ENCODE assay signal across 22 mouse cellular contexts in the genomic region with DNA sequence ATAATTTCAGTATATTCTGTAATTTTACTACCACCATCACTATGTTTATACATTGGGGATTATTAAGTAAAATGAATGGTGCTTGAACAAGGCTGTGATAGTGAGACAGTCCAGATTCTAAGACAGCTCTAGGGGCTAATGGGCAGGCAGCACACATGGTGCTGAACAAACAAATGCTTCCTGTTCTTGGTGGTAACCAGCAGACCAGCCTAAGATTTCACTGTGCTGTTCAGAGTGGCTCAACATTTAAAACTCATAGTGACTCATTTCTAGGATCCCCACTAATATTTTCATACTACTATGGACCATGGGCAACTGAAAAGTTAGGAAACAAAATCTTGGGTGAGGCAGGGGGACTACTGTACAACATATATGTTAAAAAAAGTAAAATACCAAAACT. TPM values are rescaled to one million over a fixed set of nuclear protein-coding genes. Genes with fewer than 3 reads are reported as not detected.
A peak's percentile ranks its signal among the peaks of the same experiment; 100 is the strongest.
DNase-seq lines count a peak whose midpoint lies in the region; ATAC-seq and TF ChIP-seq lines count a peak whose summit lies in the region.
"Had no signal": no experiment of that assay in that cellular context is flagged by ENCODE, and none has a peak within 500 bp of the region (broad histone marks: within the 10 kb centered on the region; RNA-seq: fewer than 3 reads in every experiment).

No protein-coding gene starts in this region.

- peaks cover 38% of the 10 kb centered on the region for H3K27me3 ChIP-seq in G1E (ENCODE audit: insufficient read depth, low read length)
- H3K27me3 ChIP-seq: CH12.LX; embryonic facial prominence, embryonic 12.5 days; forebrain, embryonic 13.5 days; forebrain, embryonic 15.5 days; Patski had no signal

- ATAC-seq in G1E (ENCODE audit: extremely low read depth, insufficient number of reproducible peaks, low FRiP score, poor library complexity, severe bottlenecking) = peak; percentile 28; the same call in 1 of the 2 replicates
- ATAC-seq: forebrain, embryonic 13.5 days; forebrain, embryonic 15.5 days; forebrain, postnatal 0 days; Patski had no signal

- H3K4me3 ChIP-seq in G1E (ENCODE audit: low read depth, low read length) = no peak overlapping the region
- H3K4me3 ChIP-seq: embryonic facial prominence, embryonic 10.5 days; embryonic facial prominence, embryonic 12.5 days; forebrain, embryonic 13.5 days; forebrain, embryonic 15.5 days had no signal

- no peaks in the 10 kb centered on the region for H3K36me3 ChIP-seq in G1E (replicated peaks)
- H3K36me3 ChIP-seq: embryonic facial prominence, embryonic 10.5 days; embryonic facial prominence, embryonic 12.5 days; forebrain, embryonic 15.5 days had no signal

- no peak for TF ChIP-seq CTCF in G1E (IDR thresholded peaks at IDR 0.05; ENCODE audit: low read depth, low read length)

- no peaks in the 10 kb centered on the region for H3K9me3 ChIP-seq in G1E (replicated peaks)
- H3K9me3 ChIP-seq: embryonic facial prominence, embryonic 10.5 days; embryonic facial prominence, embryonic 12.5 days; forebrain, embryonic 13.5 days; forebrain, embryonic 15.5 days had no signal

- peaks cover 19% of the 10 kb centered on the region for H3K4me1 ChIP-seq in G1E (ENCODE audit: insufficient read depth, low read depth, low read length)
- H3K4me1 ChIP-seq: embryonic facial prominence, embryonic 10.5 days; embryonic facial prominence, embryonic 12.5 days; forebrain, embryonic 13.5 days; forebrain, embryonic 15.5 days had no signal

- DNase-seq in heart, adult 11 months = peak; percentile 61
- no peak for DNase-seq in heart, postnatal 36 days
- DNase-seq in 3T3-L1 (ENCODE audit: low read depth, low spot score) (peak; percentile 36), G1E (ENCODE audit: low spot score) (no peak)
- DNase-seq in heart, postnatal 10 days = no peak
- no peak for DNase-seq in spleen, postnatal 4 days (ENCODE audit: low spot score in 2 of 2)
- DNase-seq: adrenal gland, adult 8-10 months; adrenal gland, postnatal 14 days; adrenal gland, postnatal 36 days; B cell, adult 2 months; cerebellum, adult 11-12 months; cerebellum, adult 2 months; cerebellum, adult 9-10 months; cerebellum, postnatal 10 days; cerebellum, postnatal 25 days; forebrain, postnatal 0 days had no signal

- intact Hi-C loops in heart, postnatal 36 days (cut with DNase I) = no loop called here
- intact Hi-C loops in heart, postnatal 10 days (cut with DNase I) = no loop called here

RNA-seq across cellular contexts. Expression of a gene that starts 10.1 kb away (rescaled TPM):
- total RNA-seq in heart, postnatal 36 days (2021) = 10 to 100 TPM; 31.7 to 58.7 TPM
- total RNA-seq in G1E (2014; fragmentation: Nextera tagmentation) (47.0 and 58.9 TPM in 2 replicates), G1E (2017) (31.4 and 36.9 TPM in 2 replicates)
- polyA plus RNA-seq in G1E (2012) = 2.8 and 4.4 TPM in 2 replicates
- 10 to 100 TPM; 57.8 to 70.4 TPM for total RNA-seq in heart, postnatal 10 days (2021)

RNA-seq across cellular contexts. Expression of a gene that starts 59.8 kb away (rescaled TPM):
- 10 to 100 TPM; 42.1 to 51.2 TPM for total RNA-seq in heart, postnatal 36 days (2021)
- total RNA-seq in G1E (2014; fragmentation: Nextera tagmentation) (29.9 and 35.1 TPM in 2 replicates), G1E (2017) (24.3 and 27.5 TPM in 2 replicates)
- 1.8 and 1.9 TPM in 2 replicates for polyA plus RNA-seq in G1E (2012)
- total RNA-seq in heart, postnatal 10 days (2021) = 10 to 100 TPM; 51.7 to 54.8 TPM

Comparison
In these comparisons a context has a peak if more than half of its experiments do, and no peak if none do; other contexts are left out.
1. DNase-seq: peak in heart, adult 11 months (single experiment) and 3T3-L1 (single experiment); none in heart, postnatal 36 days (0 of 2), G1E (single experiment), heart, postnatal 10 days (0 of 2) and spleen, postnatal 4 days (0 of 2).